Mouse (Mus musculus) right cerebral cortex, adult 2 months (tissue): Measurements from ENCODE around the gene Gm11239.
"Not testable (repeated sequence)": the region's sequence is repeated elsewhere in the genome, so short reads cannot be mapped to it uniquely, and the experiment has no call there.

ENCODE experiments used
- DNase-seq, 2 experiments: peaks; one replicate each; pipeline ENCODE4 v3.0.0; 2021 to 2022; ENCODE audit warnings: low spot score in 2 of 2

Gm11239 gene

DNA sequence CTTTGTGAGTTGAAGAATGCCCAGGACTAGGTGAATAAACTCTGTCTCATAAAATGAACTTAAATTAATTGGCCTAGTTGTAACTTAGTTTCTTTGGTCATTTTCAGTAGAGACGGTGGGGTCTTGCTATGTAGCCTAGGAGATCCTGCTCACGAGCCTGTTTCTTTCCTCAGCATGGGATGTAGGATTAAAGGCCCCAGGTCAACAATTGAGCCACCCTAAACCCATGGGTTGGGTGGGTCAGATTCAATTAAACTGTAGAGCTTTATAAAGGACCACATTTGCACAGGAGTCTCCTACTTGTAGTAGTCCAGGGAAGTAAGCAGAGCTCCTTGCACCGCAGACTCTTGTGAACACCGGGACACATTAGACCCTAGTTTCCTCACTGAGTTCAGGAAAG lies at the start of gene Gm11239:
TSS of gene Gm11239 (plus strand) at position 301 of the 400 bp plus-strand sequence.
- DNase-seq = not testable (repeated sequence)

DNA sequence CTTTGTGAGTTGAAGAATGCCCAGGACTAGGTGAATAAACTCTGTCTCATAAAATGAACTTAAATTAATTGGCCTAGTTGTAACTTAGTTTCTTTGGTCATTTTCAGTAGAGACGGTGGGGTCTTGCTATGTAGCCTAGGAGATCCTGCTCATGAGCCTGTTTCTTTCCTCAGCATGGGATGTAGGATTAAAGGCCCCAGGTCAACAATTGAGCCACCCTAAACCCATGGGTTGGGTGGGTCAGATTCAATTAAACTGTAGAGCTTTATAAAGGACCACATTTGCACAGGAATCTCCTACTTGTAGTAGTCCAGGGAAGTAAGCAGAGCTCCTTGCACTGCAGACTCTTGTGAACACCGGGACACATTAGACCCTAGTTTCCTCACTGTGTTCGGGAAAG lies 45.5 kb upstream of the Gm11239 start, which contains the start of gene Gm11237:
TSS of gene Gm11237 (plus strand) at position 301 of the 400 bp plus-strand sequence.
- not testable (repeated sequence) for DNase-seq

DNA sequence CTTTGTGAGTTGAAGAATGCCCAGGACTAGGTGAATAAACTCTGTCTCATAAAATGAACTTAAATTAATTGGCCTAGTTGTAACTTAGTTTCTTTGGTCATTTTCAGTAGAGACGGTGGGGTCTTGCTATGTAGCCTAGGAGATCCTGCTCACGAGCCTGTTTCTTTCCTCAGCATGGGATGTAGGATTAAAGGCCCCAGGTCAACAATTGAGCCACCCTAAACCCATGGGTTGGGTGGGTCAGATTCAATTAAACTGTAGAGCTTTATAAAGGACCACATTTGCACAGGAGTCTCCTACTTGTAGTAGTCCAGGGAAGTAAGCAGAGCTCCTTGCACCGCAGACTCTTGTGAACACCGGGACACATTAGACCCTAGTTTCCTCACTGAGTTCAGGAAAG lies 30.3 kb upstream of the Gm11239 start, which contains the start of gene Gm11236:
TSS of gene Gm11236 (plus strand) at position 301 of the 400 bp plus-strand sequence.
- not testable (repeated sequence) for DNase-seq

DNA sequence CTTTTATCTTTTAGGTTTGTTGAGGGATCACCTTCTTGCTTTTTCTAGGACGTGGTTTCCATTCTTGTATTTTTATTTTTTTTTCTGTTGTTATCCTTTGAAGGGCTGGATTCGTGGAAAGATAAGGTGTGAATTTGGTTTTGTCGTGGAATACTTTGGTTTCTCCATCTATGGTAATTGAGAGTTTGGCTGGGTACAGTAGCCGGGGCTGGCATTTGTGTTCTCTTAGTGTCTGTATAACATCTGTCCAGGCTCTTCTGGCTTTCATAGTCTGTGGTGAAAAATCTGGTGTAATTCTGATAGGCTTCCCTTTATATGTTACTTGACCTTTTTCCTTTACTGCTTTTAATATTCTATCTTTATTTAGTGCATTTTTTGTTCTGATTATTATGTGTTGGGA lies 6.3 kb upstream of the Gm11239 start:
- not testable (repeated sequence) for DNase-seq

GRCm38 (mm10) chr4:73683216-73683615 lies 15.1 kb downstream of the Gm11239 start, which contains the start of gene Gm428:
Gene Gm428 (plus strand): TSS chr4:73683516.
- DNase-seq = not testable (repeated sequence)

GRCm38 (mm10) chr4:73718761-73719160 lies 50.6 kb downstream of the Gm11239 start:
- DNase-seq = no peak

- no peak for DNase-seq
Observed at GRCm38 (mm10) chr4:73719819-73720218, 51.7 kb downstream of the Gm11239 start.
